Mouse (Mus musculus): ENCODE measurements around the gene Mapk9. TPM values are rescaled to one million over a fixed set of nuclear protein-coding genes. Genes with fewer than 3 reads are reported as not detected.

The Mapk9 gene
- polyA plus RNA-seq, 1 experiment: 37.4 TPM

DNA sequence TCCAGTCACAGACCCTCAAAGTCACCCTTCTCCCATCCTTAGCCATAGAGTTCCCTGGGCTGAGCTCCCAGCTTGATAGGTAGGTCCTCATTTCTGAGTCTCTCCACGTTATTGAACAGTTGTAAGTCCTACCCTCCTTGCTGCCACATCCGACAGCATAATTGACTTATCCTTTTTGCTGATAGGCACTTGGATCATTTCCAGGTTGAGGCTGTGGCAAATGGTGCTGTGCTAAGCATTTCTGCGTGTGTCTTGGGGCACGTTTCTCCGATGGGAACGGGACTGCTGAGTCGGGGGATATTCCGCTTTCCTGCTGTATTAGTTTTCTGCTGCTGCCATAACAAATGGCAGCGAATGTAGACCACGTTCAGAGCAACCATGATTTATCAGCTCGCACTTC, 47.3 kb downstream of the Mapk9 start:
- DNase-seq (ENCODE audit: low read depth): no peak

DNA sequence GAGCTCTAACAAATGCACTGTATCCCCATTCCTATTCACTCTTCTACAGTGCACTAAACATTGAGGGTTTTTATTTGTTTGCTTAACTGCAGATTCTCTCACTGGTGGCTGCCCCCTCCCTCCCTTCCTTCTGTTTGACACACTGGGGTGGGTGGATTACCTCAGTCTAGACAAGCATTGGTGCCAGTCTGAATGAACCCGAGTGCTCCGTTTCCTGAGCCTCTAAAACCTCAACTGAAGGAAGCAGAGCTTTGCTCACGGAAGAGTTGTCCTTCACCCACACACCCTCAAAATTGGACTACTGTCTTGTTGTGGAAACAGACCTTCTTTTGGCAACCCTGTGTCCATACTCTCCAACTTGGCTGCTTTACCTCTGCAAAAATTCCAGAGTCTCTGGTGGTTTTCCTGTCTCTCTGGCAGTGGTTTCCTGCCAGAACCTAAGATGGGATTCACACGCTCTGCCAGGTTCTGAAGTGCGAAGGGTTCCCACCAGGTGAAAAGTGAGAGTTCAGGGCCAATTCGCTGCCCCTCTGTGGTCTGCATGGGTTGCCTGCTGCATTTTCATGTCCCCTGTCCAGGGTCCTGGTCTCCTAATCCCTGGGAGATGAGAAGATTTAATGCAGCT, 49.5 kb downstream of the Mapk9 start:
- DNase-seq (ENCODE audit: low read depth): no peak

DNA sequence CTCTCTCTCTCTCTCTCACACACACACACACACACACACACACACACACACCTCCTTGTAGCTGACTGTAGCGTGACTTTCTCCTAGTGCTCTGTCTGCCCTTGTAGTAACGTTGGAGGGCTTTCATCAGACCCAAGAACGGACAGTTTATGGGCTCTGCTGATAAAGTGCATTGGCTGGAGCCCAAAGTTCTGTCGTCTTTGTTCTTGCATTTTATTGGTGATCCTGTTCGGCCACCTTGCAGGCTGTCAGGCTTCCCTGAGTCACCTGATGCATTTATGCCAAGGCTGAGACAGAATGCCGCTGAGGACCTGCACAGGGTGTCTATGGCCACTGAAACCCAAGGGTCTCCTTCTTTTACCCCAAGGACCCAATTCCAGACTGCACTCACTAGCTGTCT, 53.5 kb downstream of the Mapk9 start:
- no peak for DNase-seq (ENCODE audit: low read depth)

DNA sequence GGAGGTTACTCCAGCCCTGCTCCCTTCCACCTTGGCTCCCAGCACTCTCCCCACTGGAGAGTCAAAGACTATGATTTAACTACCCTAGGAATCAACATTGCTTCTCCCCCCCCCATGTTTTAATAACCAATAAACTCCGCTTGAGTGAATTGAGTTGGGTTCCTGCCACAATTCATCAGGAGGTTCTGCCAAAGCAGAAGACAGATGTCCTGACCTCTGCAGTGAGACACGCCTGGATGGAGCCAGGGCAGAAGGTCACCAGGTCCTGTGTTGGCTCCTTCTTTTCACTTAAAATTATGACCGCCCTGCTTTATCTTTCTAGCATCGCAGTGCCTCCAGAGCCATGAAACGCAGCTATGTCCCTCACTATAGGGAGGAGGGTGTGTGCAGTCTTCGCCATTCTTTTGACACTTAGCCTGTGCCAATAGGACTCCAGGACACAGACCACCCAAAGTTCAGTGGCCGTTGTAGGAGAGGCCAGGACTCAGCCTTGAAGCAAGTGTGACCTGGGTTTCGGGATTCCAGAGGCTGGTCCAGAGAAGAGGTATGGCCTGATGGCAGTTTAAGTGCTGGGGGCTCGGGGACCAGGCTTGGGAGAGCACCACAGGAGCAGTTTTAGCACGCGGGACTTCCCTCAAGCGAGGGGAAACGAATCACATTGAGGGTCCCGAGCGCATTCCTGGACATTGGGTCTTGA, 54.6 kb downstream of the Mapk9 start:
- DNase-seq (ENCODE audit: low read depth): no peak

DNA sequence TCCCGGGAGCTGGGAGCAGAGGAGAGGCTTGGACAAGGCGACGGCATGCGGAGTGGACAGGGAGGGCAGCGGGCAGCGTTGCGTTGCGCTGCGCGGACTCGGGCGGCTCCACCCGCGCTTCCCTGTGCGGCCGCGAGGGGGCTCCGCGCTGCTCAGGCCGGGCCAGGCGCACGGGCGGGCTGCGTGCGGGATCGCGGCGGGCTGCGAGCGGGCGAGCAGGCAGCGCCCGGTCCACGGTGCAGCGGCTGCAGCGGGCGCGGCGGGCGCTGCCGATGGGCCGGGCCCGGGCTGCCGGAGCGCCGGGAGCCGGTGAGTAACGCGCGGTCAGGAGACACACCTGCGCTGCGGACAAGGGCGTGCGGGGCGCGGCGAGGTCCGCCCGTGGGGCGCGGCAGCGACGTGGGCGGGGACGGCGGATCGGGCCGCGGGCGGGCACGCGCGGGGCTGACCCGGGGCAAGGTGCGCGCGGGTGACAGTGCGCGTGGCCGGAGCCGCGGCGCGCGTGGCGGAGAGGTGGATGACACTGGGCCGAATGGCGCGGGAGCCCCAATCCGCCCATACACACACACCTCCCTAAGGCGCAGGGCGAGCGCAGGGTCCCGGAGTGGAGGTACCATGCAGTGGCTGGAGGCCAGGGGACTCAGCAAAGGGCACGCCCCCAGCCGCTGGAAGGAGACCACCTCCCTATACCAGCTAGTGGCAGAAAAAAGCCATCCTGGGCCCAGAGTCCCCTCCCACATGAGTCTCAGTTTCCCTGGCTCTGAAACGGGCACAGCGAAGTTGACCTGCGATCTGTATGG, 55.3 kb downstream of the Mapk9 start, which contains the start of gene Rasgef1c:
Gene Rasgef1c (plus strand): TSS at position 177 of the 800 bp plus-strand sequence.
- DNase-seq (ENCODE audit: low read depth): no peak

DNA sequence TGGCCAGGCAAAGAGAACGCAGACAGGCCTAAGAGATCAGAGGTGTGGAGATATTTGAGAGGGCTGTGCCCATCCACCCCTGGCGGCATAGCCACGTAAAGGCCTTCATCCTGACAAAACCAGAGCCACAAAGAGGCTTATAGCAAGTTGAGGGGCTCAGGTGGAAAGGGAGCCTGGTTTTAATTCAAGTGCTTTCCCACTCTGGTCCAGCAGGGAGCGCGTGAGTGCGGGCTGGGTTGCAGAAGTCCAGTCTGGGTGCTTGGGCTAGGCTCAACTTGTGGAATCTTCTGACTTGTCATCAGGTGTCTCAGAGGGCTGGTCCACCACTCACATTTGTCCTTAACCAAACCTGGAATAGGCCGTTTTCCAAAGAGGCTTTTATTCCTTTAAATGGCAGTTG, 56.8 kb downstream of the Mapk9 start:
- no peak for DNase-seq (ENCODE audit: low read depth)

DNA sequence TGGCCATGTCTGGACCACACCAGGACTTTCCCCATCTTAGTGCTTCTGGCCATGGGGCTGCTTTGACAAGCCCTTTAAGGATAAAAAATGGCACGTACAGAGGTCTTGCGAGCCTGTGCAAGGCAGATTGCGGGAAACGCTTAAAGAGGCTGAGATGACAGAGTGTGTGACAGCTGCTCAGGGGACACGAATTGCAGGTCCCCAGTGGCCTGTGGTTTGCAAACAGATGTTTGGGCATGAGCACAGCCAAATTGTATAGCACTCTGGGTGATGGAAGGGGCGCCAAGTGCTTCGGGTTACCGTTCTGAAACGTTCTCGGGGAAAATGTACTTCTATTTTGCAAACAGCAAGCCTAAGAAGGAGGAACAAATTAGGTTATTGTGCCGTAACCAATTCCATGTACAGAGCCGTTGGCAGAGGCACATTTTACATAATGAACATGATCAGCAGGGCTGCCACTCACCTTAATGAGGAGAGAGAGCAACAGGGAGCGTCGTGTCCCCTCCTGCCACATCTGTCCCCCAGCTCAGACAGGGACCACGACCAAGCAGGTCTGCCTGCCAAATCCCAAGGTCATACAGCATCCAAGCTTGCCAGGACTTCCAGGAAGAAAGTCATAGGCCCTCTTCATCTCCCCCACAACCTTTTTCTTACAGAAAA, 72.1 kb downstream of the Mapk9 start:
- DNase-seq (ENCODE audit: low read depth): no peak

DNA sequence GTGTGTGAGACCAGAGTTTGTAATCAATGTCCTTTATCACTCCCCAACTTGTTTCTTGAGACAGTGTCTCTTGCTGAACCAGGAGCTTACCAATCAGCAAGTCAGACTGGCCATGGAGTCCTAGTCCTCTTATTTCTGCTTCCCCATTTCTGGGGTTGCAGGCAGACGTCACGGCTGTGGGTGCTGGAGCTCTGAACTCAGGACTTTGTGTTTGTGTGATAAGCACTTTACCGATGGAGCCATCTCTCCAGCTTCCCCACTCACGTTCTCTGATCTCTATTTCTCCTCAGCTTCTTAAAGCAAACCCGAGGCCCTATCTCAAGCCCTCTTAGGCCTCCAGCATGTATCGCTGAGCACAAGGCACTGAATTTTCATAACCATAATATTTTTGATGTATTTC, 72.8 kb downstream of the Mapk9 start:
- DNase-seq (ENCODE audit: low read depth): no peak

DNA sequence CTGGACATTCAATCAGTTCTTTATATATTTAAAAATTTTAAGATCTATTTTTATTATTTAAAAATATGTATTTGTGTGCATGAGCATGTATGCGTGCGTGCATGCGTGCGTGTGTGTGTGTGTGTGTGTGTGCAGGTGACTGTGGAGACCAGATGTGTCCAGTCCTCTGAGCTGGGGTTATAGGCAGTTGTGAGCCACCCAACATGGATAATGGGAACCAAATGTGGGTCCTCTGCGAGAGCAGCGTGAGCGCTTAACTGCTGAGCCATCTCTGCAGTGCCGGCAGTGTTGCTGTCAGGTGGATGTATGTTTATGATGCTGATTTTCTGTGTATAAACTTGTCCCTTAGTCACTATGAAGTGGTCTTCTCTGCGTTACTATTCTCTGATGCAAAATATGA, 77.0 kb downstream of the Mapk9 start:
- DNase-seq (ENCODE audit: low read depth): no peak

DNA sequence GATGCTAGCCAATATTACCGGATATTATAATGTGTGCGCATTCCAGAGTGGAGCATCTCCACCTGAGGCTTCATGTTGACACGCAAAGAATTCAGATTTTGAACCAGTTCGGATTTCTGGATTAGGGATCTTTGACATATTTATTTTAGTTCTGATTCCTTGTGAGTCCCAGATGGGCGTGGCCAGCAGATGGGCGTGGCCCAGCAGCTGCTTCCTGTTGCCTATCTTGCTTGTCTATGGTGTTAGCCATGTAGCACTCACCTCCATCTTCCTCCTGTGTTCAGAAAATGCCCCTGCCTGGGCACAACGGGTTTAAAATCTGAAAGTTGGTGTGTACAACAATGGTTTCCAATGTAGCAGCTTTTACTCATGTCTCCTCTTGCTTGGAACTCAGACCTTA, 79.6 kb downstream of the Mapk9 start:
- no peak for DNase-seq (ENCODE audit: low read depth)

DNA sequence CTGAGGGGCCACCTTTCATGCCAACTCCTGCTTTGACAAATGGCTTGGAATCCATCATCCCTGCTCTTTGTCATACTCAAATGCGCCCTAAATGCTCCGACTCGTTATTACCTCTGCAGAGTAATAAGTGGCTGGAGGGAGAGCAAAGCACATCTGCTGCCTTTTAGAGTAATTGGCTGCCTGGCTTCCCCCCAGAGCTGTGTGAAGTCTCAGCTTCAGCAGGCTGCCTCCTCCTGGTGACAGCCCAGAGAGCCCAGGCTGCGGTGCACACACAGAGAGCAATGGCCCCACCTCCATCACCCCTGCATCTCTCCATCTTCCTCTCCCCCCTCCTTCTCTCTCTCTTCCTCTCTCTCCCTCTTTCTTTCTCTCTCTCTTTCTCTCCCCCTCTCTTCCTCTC, 80.6 kb downstream of the Mapk9 start:
- DNase-seq (ENCODE audit: low read depth): no peak

DNA sequence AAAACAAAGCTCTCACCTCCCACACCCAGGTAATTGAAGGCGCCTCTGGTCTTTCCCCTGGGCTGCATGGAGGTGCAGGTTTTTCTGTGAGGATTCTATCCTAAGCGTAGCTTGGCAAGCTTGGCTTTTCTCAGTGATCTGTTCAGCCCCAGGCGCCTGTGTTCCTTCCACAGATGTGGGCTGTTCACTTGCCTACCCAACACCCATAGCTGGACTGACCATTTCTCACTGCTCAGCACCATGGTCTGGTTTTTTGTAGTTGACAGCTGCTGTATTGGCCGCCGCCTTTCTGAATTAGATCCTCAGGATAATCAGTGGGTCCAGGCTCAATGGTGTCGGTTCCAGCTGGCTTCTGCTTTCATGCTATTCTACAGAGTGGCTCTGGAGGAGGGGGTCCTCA, 81.1 kb downstream of the Mapk9 start:
- no peak for DNase-seq (ENCODE audit: low read depth)

DNA sequence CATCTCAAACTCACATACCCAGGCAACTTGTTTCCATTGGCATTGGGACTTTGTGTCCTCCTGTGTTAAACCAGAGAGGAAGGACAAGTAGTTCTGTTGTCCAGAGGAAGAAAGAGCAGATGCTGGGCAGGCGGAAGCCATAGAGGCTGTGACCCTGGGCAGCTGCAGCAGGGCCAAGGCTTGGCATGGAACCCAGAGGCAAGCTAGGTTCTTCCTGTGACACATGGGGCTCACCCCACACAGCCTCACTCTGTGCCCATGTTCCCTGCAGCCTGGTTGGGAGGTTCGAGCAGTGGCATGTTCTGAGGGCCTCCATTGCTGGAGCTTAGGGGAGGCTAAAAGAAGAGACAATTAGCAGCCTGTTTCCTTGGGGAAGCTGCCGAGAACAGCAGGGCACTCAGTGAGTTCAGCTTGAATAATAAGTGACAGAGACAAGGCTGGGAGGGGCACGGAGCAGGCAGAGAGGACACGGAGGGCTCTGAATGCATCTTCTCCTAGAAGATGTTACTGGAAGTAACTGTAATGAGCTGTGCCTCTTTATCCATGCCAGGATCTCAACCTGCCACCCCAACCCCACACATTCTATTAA, 84.6 kb downstream of the Mapk9 start:
- no peak for DNase-seq (ENCODE audit: low read depth)

DNA sequence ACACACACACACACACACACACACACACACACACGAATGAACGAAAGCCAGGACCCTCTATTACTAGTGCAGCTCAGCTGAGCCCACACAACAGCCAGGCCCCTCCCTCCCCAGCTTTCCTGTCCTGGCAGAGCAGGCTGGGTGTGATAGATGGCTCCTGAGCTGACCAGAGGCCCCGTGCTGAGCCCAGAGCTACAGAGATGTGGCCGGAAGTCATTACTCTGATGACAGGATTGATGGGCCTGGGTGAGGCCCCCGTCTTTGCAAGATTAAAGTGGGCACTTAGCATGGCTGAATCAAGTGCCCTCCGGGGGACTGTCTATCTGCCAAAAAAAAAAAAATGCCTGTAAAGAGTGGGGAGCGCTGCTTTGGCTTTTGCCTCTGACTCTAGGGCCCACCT, 85.3 kb downstream of the Mapk9 start:
- DNase-seq (ENCODE audit: low read depth): no peak

DNA sequence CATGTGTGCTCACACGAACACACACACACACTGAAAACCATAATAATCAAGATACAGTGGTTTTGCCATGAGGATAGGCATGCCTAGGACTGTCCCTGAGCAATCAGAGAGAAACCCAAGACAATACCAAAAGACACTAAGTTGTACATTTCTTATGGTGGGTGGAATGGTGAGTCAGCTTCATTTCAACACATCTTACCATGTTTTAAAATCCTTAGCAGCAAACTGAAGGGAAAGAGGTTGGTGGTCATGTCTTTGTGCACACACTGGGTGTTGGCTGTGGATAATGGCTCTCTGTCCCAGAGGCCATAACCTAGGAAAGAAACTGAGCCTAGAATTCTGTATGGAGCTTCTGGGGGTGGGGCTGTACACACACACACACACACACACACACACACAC, 87.3 kb downstream of the Mapk9 start:
- DNase-seq (ENCODE audit: low read depth): no peak

DNA sequence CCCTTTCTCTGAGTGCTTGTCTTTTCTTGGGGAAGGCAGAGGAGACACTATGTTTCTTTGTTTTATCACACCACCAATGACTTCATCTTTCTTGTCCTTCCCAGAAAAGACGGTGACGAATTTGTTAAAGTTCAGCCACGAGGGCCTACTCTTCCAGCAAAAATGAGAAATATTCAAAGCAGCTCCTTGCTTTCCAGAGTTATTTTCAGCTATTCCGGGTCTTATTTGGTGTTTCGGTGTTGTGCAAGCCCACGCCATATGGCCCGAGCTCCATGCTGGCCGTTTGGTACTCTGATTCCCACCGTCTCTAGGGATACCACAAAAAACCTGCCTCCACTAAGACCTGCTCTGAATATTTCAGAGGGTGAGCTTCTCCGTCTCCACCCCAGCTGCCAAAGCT, 87.8 kb downstream of the Mapk9 start:
- no peak for DNase-seq (ENCODE audit: low read depth)

Other genes starting within 250 kb of the Mapk9 start
- 8.8 and 9.2 TPM in 2 replicates for gene Flt4, start 237.5 kb upstream of the Mapk9 start, polyA plus RNA-seq (2012; rRNA removed)
- gene Scgb3a1, start 183.1 kb upstream of the Mapk9 start, polyA plus RNA-seq (2012; rRNA removed): not detected in 2 replicates
- gene Cnot6, start 134.0 kb upstream of the Mapk9 start, polyA plus RNA-seq (2012; rRNA removed): 13.6 and 17.0 TPM in 2 replicates
- 12.5 and 15.4 TPM in 2 replicates for gene Gfpt2, start 52.6 kb upstream of the Mapk9 start, polyA plus RNA-seq (2012; rRNA removed)
- gene Rasgef1c, start 55.1 kb downstream of the Mapk9 start, polyA plus RNA-seq (2012; rRNA removed): 0.33 and 0.62 TPM in 2 replicates
- 47.0 and 50.1 TPM in 2 replicates for gene Rnf130, start 178.6 kb downstream of the Mapk9 start, polyA plus RNA-seq (2012; rRNA removed)

Data from gonadal fat pad, adult 2 months (tissue).